Mouse (Mus musculus): ENCODE data around the gene Gm21915. TPM values are rescaled to one million over a fixed set of nuclear protein-coding genes. Genes with fewer than 3 reads are reported as not detected.

The Gm21915 gene
- polyA plus RNA-seq, 1 experiment from 2014 or later, result not detected

DNA sequence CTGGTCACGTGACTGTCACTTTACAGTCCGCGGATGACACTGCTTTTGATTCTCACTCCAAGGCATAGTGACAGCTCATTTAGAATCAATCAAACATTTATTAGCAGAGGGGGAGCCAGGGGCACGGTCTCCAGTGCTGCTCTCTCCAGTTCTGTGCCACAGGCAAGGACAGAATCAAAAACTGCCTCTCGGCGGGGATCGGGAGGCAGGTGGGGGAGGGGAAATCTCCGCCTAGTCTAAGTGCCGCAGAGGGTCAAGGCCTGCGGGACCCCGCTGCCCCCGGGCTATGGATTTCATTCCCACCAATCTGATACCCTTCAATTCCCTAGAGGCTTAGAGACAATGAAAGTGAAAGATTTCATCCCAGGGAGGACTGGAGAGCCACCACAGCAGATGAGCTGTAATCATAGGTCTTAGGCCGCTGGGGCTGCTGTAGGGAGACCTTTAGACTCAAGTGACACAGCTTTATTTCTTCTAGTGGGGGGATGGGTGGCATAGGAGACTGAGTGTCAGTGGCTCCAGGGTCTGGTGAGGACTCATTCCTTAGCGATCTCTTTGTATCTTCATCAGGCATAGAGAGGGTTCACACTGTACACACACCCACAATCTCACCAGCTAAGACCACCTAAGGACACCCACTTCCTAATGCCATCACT lies 31.9 kb upstream of the Gm21915 start:
- 1% methylated on average over 14 of the region's 14 CpGs for WGBS
- peak overlapping the region; percentile 90 for H3K27ac ChIP-seq
- H3K36me3 ChIP-seq, result no peaks in the 10 kb centered on the region
- H3K4me1 ChIP-seq, result peaks cover 35% of the 10 kb centered on the region
- ATAC-seq (ENCODE audit: low FRiP score), result peak; percentile 93
- no peaks in the 10 kb centered on the region for H3K27me3 ChIP-seq
- H3K4me3 ChIP-seq, result peak overlapping the region; percentile 27
- H3K9me3 ChIP-seq (replicated peaks), result no peaks in the 10 kb centered on the region
- H3K4me2 ChIP-seq (replicated peaks), result peak overlapping the region; percentile 51
- H3K9ac ChIP-seq, result peak overlapping the region; percentile 36; the same call in 1 of the 2 replicates

DNA sequence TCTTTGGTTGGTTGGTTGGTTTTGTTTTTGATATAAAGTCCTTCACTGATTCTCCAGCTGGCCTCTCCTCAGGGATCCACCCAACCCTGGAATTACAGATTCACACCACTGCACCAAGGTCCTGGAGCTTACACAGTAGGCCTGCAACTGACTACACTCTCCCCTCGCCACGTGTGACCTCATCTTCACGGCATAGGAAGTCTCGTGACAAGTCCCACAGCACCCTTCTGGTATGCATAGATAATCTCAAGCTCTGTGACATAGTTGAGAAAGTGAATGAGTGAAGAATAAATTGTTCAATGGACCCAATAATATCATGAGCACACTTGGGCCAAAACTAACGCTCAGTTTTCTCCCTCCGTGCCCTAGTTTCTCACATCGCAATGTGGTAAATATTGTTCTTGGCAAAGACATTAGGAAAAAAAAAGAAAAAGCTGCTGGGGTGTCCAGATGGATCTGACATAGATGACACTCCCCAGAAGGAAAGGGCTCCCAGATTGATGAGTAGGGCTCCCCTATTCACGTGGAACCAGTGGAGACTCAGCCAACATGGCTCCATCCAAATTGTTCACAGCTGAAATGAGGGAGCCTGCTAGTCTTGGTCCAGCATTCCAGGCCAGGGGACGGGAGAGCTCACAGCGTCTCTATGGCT lies 30.8 kb upstream of the Gm21915 start:
- no peaks in the 10 kb centered on the region for H3K9me3 ChIP-seq (replicated peaks)
- no peaks in the 10 kb centered on the region for H3K27me3 ChIP-seq
- H3K4me3 ChIP-seq, result no peak overlapping the region
- H3K9ac ChIP-seq, result no peak overlapping the region
- H3K27ac ChIP-seq, result peak overlapping the region; percentile 90
- H3K4me1 ChIP-seq, result peaks cover 36% of the 10 kb centered on the region
- no peaks in the 10 kb centered on the region for H3K36me3 ChIP-seq
- no peak overlapping the region for H3K4me2 ChIP-seq (replicated peaks)
- WGBS, result 81% methylated on average over 10 of the region's 10 CpGs
- ATAC-seq (ENCODE audit: low FRiP score), result no peak

- Histone ChIP-seq H3K27ac (no peak overlapping the region), H3K4me3 (no peak overlapping the region), H3K36me3 (no peaks in the 10 kb centered on the region), H3K4me2 (replicated peaks) (no peak overlapping the region), H3K9ac (no peak overlapping the region), H3K27me3 (no peaks in the 10 kb centered on the region), H3K4me1 (peaks cover 36% of the 10 kb centered on the region), H3K9me3 (replicated peaks) (no peaks in the 10 kb centered on the region)
- 78% methylated on average over 2 of the region's 2 CpGs for WGBS
- no peak for ATAC-seq (ENCODE audit: low FRiP score)
Measured at GRCm38 (mm10) chr9:40641318-40641717, 29.1 kb upstream of the Gm21915 start.

DNA sequence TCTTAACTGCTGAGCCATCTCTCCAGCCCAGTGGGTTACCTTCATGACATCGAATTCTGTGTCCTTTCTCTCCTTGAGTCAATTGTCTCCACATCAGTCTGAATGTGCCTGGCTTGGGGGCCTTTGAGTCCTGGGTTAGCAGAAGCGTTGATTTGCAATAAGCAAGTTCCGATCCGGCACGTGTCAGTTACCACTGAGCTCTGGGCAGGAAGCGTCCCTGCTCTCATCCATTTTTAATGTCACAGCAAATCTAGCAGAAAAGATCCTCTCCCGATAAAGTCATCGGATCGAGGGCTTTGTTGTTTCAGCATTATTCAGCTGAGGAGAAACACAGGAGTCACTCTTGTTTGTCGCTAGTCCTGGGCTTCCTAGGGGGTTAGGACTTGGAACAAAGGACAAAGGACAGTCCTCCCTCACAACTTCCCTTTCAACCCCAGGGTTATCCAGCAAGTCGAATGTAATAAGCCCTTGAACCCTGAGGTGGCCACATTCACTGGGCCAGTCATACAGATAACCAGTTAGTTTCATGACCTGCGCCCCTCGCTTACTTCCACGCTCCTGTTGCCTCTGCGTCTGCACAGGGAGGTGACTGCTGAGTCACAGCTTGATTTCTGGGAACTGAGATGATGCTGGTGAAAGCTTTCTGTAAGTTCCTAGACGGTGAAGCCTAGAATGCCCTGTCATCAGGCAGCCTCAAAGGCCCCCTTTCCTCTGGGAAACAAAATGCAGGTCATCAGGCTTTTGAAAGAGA lies 27.8 kb upstream of the Gm21915 start:
- Histone ChIP-seq H3K4me3 (no peak overlapping the region), H3K9ac (no peak overlapping the region), H3K27ac (peak overlapping the region; percentile 76), H3K9me3 (replicated peaks) (no peaks in the 10 kb centered on the region), H3K27me3 (no peaks in the 10 kb centered on the region), H3K36me3 (no peaks in the 10 kb centered on the region), H3K4me1 (peaks cover 31% of the 10 kb centered on the region), H3K4me2 (replicated peaks) (0 out of 2 replicates have a peak overlapping the region, but pooled peaks have one; percentile 8)
- 7% methylated on average over 16 of the region's 16 CpGs for WGBS
- no peak for ATAC-seq (ENCODE audit: low FRiP score)

- Histone ChIP-seq H3K4me1 (peaks cover under 1% of the 10 kb centered on the region; the same call in 1 of the 2 replicates), H3K27ac (no peak overlapping the region), H3K9me3 (replicated peaks) (no peaks in the 10 kb centered on the region), H3K36me3 (no peaks in the 10 kb centered on the region), H3K9ac (no peak overlapping the region), H3K4me3 (no peak overlapping the region), H3K27me3 (no peaks in the 10 kb centered on the region), H3K4me2 (replicated peaks) (no peak overlapping the region)
- no peak for ATAC-seq (ENCODE audit: low FRiP score)
- WGBS, result 94% methylated on average over 3 of the region's 3 CpGs
Measured at GRCm38 (mm10) chr9:40649444-40649843, 21.0 kb upstream of the Gm21915 start.

DNA sequence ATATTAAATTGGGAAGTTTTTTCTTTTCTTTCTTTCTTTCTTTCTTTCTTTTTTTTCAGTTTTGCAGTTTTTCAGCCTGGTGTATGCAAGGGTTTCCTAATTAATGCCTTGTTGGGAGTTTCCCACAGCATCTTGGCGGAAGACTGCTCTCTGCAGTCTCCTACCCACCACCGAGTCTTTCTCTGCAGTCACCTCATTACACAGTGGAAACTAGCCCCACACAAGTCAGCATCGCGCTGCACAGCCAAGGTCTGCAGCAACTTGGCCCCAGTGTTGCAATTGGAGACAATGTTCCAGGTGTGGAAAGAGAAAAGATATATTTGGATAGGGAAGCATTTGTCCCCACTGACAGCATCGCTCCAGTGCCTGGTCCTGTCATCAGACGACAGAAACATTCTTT lies 20.4 kb upstream of the Gm21915 start:
- H3K9me3 ChIP-seq (replicated peaks), result no peaks in the 10 kb centered on the region
- ATAC-seq (ENCODE audit: low FRiP score), result no peak
- H3K9ac ChIP-seq, result no peak overlapping the region
- no peaks in the 10 kb centered on the region for H3K36me3 ChIP-seq
- H3K27me3 ChIP-seq, result no peaks in the 10 kb centered on the region
- no peak overlapping the region for H3K4me3 ChIP-seq
- peaks cover 4% of the 10 kb centered on the region; the same call in 1 of the 2 replicates for H3K4me1 ChIP-seq
- H3K4me2 ChIP-seq (replicated peaks), result no peak overlapping the region
- no peak overlapping the region for H3K27ac ChIP-seq
- WGBS, result 81% methylated on average over 6 of the region's 6 CpGs

- WGBS, result 83% methylated on average over 4 of the region's 4 CpGs
Measured at GRCm38 (mm10) chr9:40651239-40651859, 19.1 kb upstream of the Gm21915 start.

DNA sequence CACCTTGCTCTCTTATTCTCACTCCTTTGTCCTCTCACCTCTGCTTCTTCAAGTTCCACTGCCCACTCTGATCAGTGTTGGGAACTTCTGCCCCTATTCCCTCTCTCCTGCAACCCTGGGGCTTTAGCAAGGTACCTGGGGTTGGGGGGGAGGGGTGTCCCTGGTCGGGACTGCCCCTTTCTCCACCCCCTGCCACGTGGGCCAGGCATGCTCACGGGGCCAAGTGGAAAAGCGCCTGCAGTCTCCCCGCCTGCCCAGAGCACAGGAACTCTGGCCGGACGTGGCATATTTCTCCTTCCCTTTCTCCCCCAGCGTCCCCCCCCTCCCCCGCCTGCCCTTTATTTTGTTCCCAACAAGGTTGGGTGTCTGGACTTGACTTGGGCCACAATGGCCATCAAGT lies 17.7 kb upstream of the Gm21915 start:
- no peaks in the 10 kb centered on the region for H3K9me3 ChIP-seq (replicated peaks)
- 40% methylated on average over 9 of the region's 9 CpGs for WGBS
- H3K4me3 ChIP-seq, result no peak overlapping the region
- no peaks in the 10 kb centered on the region for H3K27me3 ChIP-seq
- peaks cover 4% of the 10 kb centered on the region; the same call in 1 of the 2 replicates for H3K4me1 ChIP-seq
- no peak for ATAC-seq (ENCODE audit: low FRiP score)
- no peak overlapping the region for H3K4me2 ChIP-seq (replicated peaks)
- no peak overlapping the region for H3K27ac ChIP-seq
- no peak overlapping the region for H3K9ac ChIP-seq
- H3K36me3 ChIP-seq, result no peaks in the 10 kb centered on the region

More at GRCm38 (mm10) chr9:40651239-40651859, 19.1 kb upstream of the Gm21915 start:
- ATAC-seq (ENCODE audit: low FRiP score), result no peak
- Histone ChIP-seq H3K36me3 (no peaks in the 10 kb centered on the region), H3K4me1 (peaks cover 4% of the 10 kb centered on the region; the same call in 1 of the 2 replicates), H3K27me3 (no peaks in the 10 kb centered on the region), H3K4me2 (replicated peaks) (no peak overlapping the region), H3K9ac (no peak overlapping the region), H3K4me3 (no peak overlapping the region), H3K9me3 (replicated peaks) (no peaks in the 10 kb centered on the region), H3K27ac (no peak overlapping the region)

DNA sequence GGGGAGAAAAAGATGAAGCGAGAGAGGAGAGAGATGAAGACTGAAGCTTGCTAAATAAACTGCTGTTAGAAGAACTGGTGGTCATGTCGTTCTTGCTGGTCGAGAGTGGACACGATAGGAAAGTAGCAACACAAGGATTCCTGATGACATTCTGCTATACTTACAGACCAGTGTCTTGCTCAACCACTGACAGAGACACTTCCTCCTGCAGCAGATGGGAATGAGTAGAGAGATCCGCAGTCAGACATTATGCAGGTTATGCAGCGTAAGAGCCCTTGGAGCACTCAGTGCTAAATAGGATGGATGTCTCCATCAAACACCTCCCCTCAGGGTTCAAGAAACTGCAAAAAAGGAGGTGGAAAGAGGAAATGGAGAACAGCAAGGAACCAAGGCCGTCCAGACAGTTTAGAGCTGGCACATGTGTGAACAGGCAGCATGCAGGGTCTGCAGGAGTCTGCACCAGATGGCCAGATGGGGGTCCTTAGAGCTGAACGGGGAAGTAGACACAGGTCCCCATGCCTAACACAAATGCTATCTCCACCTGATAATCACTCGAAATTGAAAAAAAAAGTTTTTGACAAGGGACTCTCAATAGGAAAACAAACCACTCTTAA lies 4.1 kb upstream of the Gm21915 start:
- no peak overlapping the region for H3K4me3 ChIP-seq
- no peaks in the 10 kb centered on the region for H3K27me3 ChIP-seq
- H3K36me3 ChIP-seq, result no peaks in the 10 kb centered on the region
- H3K4me2 ChIP-seq (replicated peaks), result no peak overlapping the region
- peaks cover 4% of the 10 kb centered on the region for H3K4me1 ChIP-seq
- H3K9ac ChIP-seq, result no peak overlapping the region
- no peak for ATAC-seq (ENCODE audit: low FRiP score)
- H3K27ac ChIP-seq, result no peak overlapping the region
- no peaks in the 10 kb centered on the region for H3K9me3 ChIP-seq (replicated peaks)
- WGBS, result 71% methylated on average over 9 of the region's 9 CpGs

DNA sequence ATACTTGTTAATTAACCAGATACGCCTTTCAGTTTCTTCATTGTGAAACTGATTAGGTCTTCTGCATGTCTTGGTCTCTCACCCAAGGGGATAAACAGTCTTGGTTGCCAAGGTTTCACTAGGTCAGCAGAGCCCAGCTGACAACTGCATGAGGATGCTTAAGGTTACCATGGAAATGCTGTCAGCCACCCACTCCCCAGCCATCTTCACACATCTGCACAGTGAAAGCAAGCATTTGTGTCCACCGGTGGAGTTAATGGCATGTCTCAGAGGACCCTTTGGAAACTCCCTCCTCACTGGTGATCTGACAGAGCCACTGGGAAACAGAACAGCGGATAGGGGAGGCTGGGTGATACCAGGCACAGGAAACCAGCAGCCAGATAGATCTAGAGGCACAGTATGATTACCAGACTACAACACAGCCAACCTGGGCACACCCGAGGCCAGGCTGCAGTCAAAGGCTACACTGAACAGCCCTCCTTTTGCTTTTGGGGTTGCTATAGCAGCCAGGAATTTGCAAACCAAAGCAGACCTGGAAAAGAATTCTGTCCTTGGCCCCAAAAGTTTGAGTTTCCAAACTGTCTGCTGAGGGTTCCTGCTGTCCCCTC lies 1.0 kb downstream of the Gm21915 start:
- 21% methylated on average over 4 of the region's 4 CpGs for WGBS
- no peak overlapping the region for H3K4me2 ChIP-seq (replicated peaks)
- H3K9ac ChIP-seq, result no peak overlapping the region
- H3K36me3 ChIP-seq, result no peaks in the 10 kb centered on the region
- H3K27ac ChIP-seq, result peak overlapping the region; percentile 68
- ATAC-seq (ENCODE audit: low FRiP score), result peak; percentile 69
- H3K4me3 ChIP-seq, result no peak overlapping the region
- no peaks in the 10 kb centered on the region for H3K27me3 ChIP-seq
- H3K9me3 ChIP-seq (replicated peaks), result no peaks in the 10 kb centered on the region
- peaks cover 10% of the 10 kb centered on the region for H3K4me1 ChIP-seq

DNA sequence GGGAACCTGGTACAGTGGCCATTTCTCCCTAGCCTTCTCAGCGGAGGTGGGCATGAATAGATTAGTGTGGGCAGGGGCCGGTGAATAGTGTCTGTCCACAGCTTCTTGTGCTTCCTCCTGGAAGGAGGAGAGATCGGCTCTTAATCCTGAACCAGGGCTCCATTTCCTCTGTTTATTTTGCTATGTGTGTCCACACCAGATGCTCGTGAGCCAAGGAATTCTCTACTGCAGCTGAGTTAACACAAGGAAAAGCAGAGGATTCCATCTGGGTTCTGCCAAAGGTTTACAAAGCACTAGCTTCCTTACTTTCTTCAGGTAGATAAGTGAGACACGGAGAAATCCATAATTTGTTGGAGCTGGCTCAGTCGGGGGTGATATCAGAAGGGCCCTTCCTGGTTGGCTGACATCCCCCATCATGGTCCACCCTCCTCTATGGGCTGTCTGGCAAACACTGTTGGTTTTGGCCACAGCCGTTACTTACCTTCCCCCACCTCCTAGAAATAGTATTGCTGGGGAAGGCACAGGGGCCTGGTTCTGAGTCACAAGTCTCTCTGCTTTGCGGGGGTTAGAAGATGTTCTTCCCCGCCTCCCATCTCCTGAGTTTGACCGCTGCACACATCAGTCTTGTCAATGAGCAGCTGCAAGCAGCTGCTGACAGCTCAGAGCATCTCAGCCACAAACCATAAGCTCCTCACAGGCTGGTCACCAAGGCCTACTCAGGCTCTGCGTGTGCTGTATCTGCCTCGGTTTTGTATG lies 5.0 kb downstream of the Gm21915 start:
- H3K4me2 ChIP-seq (replicated peaks), result no peak overlapping the region
- no peaks in the 10 kb centered on the region for H3K36me3 ChIP-seq
- ATAC-seq (ENCODE audit: low FRiP score), result no peak
- no peak overlapping the region for H3K4me3 ChIP-seq
- H3K27me3 ChIP-seq, result no peaks in the 10 kb centered on the region
- H3K4me1 ChIP-seq, result peaks cover 9% of the 10 kb centered on the region
- no peak overlapping the region for H3K9ac ChIP-seq
- H3K27ac ChIP-seq, result peak overlapping the region; percentile 7; the same call in 1 of the 2 replicates
- no peaks in the 10 kb centered on the region for H3K9me3 ChIP-seq (replicated peaks)
- 74% methylated on average over 12 of the region's 12 CpGs for WGBS

All from hindbrain, embryonic 12.5 days (tissue).